19 mouse cellular contexts compared by ENCODE assay signal in the genomic region with DNA sequence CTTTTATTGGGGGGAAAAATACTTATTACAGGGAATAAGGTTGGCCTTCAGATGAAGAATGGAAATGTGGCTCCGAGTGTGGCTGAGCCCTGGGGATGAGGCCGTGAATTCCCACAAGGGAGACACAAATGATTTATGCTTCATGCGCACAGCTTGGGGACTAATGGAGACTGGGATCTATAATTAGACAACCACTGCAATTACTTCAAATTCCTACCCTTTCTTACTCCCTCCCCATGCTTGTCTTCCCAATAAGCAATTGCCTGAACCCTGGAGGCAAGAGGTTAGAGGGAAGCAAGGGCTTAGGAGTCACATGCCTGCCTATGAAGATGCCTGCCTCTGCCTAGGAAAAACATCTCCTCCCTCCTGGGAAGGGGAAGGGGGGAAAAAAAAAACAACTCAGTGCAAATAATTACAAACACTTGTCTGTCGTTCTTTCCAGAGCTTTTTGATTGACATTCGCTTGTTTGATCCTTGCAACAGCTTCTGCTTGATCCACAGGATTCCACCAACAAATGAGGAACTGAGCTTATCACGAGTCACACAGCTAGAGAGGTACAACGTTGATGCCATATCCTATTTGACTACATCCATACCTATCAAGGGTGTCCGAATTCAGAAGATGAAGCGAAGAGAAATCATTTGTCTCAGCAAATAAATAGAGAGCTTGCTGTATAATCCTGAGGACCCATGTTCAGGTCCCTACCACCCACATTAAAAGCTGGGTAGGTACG.
DNase-seq lines count a peak whose midpoint lies in the region; ATAC-seq and TF ChIP-seq lines count a peak whose summit lies in the region.
"Had no signal": no experiment of that assay in that cellular context is flagged by ENCODE, and none has a peak within 500 bp of the region (broad histone marks: within the 10 kb centered on the region; RNA-seq: fewer than 3 reads in every experiment).

No protein-coding gene starts in this region.

- DNase-seq in forebrain, embryonic 11.5 days (ENCODE audit: low spot score) = no peak
- peak; percentile 60 for DNase-seq in kidney, postnatal 0 days (ENCODE audit: low spot score)
- no peak for DNase-seq in kidney, postnatal 14 days
- no peak for DNase-seq in limb, embryonic 10.5 days (ENCODE audit: low spot score)
- no peak for DNase-seq in cerebellum, adult 18-20 months
- DNase-seq in left cerebral cortex, postnatal 10 days (ENCODE audit: extremely low spot score in 1 of 2, low spot score in 2 of 2) = no peak
- no peak for DNase-seq in urinary bladder, postnatal 14 days (ENCODE audit: low spot score)
- DNase-seq: adrenal gland, postnatal 10 days; cerebellum, adult 2 months; gastrocnemius, postnatal 14 days; heart, adult 2 months; thymus, postnatal 36 days had no signal

- peak overlapping the region; percentile 47; the same call in 1 of the 2 replicates for H3K27ac ChIP-seq in forebrain, embryonic 12.5 days
- H3K27ac ChIP-seq in forebrain, embryonic 11.5 days (ENCODE audit: low read depth, low read length) = no peak overlapping the region
- H3K27ac ChIP-seq in kidney, postnatal 0 days = no peak overlapping the region
- 0 out of 2 replicates have a peak overlapping the region, but pooled peaks have one; percentile 15 for H3K27ac ChIP-seq in limb, embryonic 10.5 days
- H3K27ac ChIP-seq: heart, adult 2 months; hindbrain, embryonic 15.5 days; layer of hippocampus, adult 2 months; limb, embryonic 13.5 days; liver, embryonic 14.5 days had no signal

- no peaks in the 10 kb centered on the region for H3K27me3 ChIP-seq in forebrain, embryonic 12.5 days
- H3K27me3 ChIP-seq in forebrain, embryonic 11.5 days (ENCODE audit: control insufficient read depth, insufficient read depth, low read length) = no peaks in the 10 kb centered on the region
- no peaks in the 10 kb centered on the region for H3K27me3 ChIP-seq in kidney, postnatal 0 days (ENCODE audit: insufficient read depth, low read length)
- 0 out of 2 replicates have a peak, but pooled peaks cover 14% of the 10 kb centered on the region for H3K27me3 ChIP-seq in limb, embryonic 10.5 days (ENCODE audit: low read depth, poor library complexity, severe bottlenecking)
- H3K27me3 ChIP-seq: hindbrain, embryonic 15.5 days; limb, embryonic 13.5 days had no signal

- no peak overlapping the region for H3K4me2 ChIP-seq in forebrain, embryonic 12.5 days
- H3K4me2 ChIP-seq in forebrain, embryonic 11.5 days (ENCODE audit: low read depth, low read length, severe bottlenecking) = no peak overlapping the region
- H3K4me2 ChIP-seq in kidney, postnatal 0 days (ENCODE audit: low read length) = no peak overlapping the region
- H3K4me2 ChIP-seq: hindbrain, embryonic 15.5 days; limb, embryonic 13.5 days had no signal

- H3K4me3 ChIP-seq in forebrain, embryonic 12.5 days (replicated peaks) = no peak overlapping the region
- H3K4me3 ChIP-seq in forebrain, embryonic 11.5 days (ENCODE audit: low read depth, low read length) = no peak overlapping the region
- no peak overlapping the region for H3K4me3 ChIP-seq in kidney, postnatal 0 days (replicated peaks; ENCODE audit: low read depth, low read length)
- H3K4me3 ChIP-seq in limb, embryonic 10.5 days = no peak overlapping the region
- H3K4me3 ChIP-seq: heart, adult 2 months; hindbrain, embryonic 15.5 days; layer of hippocampus, adult 2 months; limb, embryonic 13.5 days had no signal

- intact Hi-C loops in left cerebral cortex, postnatal 10 days (cut with DNase I) = no loop called here

- H3K9me3 ChIP-seq in forebrain, embryonic 12.5 days = no peaks in the 10 kb centered on the region
- no peaks in the 10 kb centered on the region for H3K9me3 ChIP-seq in forebrain, embryonic 11.5 days (ENCODE audit: control insufficient read depth, low read length)
- H3K9me3 ChIP-seq in kidney, postnatal 0 days (replicated peaks; ENCODE audit: low read length) = no peaks in the 10 kb centered on the region
- no peaks in the 10 kb centered on the region for H3K9me3 ChIP-seq in limb, embryonic 10.5 days (replicated peaks)
- H3K9me3 ChIP-seq: hindbrain, embryonic 15.5 days; limb, embryonic 13.5 days had no signal

- H3K4me1 ChIP-seq in forebrain, embryonic 12.5 days = peaks cover 31% of the 10 kb centered on the region
- 0 out of 2 replicates have a peak, but pooled peaks cover 6% of the 10 kb centered on the region for H3K4me1 ChIP-seq in forebrain, embryonic 11.5 days (replicated peaks; ENCODE audit: control insufficient read depth, insufficient read depth, low read length)
- H3K4me1 ChIP-seq in kidney, postnatal 0 days (replicated peaks; ENCODE audit: insufficient read depth, low read length) = peaks cover 12% of the 10 kb centered on the region; the same call in 1 of the 2 replicates
- peaks cover 54% of the 10 kb centered on the region for H3K4me1 ChIP-seq in limb, embryonic 10.5 days

- WGBS in forebrain, embryonic 12.5 days = 60% methylated on average over 10 of the region's 10 CpGs
- 60% methylated on average over 10 of the region's 10 CpGs for WGBS in forebrain, embryonic 11.5 days
- WGBS in kidney, postnatal 0 days = 45% methylated on average over 10 of the region's 10 CpGs
- WGBS in limb, embryonic 10.5 days = 53% methylated on average over 10 of the region's 10 CpGs

- H3K36me3 ChIP-seq in forebrain, embryonic 12.5 days (replicated peaks) = no peaks in the 10 kb centered on the region
- no peaks in the 10 kb centered on the region for H3K36me3 ChIP-seq in forebrain, embryonic 11.5 days (ENCODE audit: control insufficient read depth, insufficient read depth, low read length)
- H3K36me3 ChIP-seq in kidney, postnatal 0 days (ENCODE audit: insufficient read depth, low read length) = no peaks in the 10 kb centered on the region
- no peaks in the 10 kb centered on the region for H3K36me3 ChIP-seq in limb, embryonic 10.5 days
- H3K36me3 ChIP-seq: hindbrain, embryonic 15.5 days; limb, embryonic 13.5 days had no signal

- ATAC-seq in forebrain, embryonic 12.5 days (ENCODE audit: low FRiP score) = peak; percentile 64; the same call in 1 of the 2 replicates
- no peak; the same call in 1 of the 2 replicates for ATAC-seq in forebrain, embryonic 11.5 days (replicated peaks; ENCODE audit: low FRiP score)
- no peak for ATAC-seq in kidney, postnatal 0 days (replicated peaks; ENCODE audit: low FRiP score, low read depth)
- ATAC-seq: intestine, postnatal 0 days; midbrain, embryonic 16.5 days had no signal

- H3K9ac ChIP-seq in forebrain, embryonic 12.5 days = no peak overlapping the region
- no peak overlapping the region for H3K9ac ChIP-seq in forebrain, embryonic 11.5 days (ENCODE audit: low read length)
- no peak overlapping the region for H3K9ac ChIP-seq in kidney, postnatal 0 days (ENCODE audit: low read depth, low read length)
- H3K9ac ChIP-seq: hindbrain, embryonic 15.5 days; limb, embryonic 13.5 days; liver, embryonic 14.5 days had no signal

- TF ChIP-seq CTCF in kidney, postnatal 0 days (IDR thresholded peaks at IDR 0.05; ENCODE audit: low read depth) = no peak

Comparison
In these comparisons a context has a peak if more than half of its experiments do, and no peak if none do; other contexts are left out.
1. H3K27ac ChIP-seq: peak in forebrain, embryonic 12.5 days (single experiment) and limb, embryonic 10.5 days (single experiment); none in forebrain, embryonic 11.5 days (single experiment) and kidney, postnatal 0 days (single experiment).